Mouse (Mus musculus): Measurements from ENCODE around the gene Ssr2.
"Not testable (repeated sequence)": the region's sequence is repeated elsewhere in the genome, so short reads cannot be mapped to it uniquely, and the experiment has no call there.

Gene Ssr2

GRCm38 (mm10) chr3:88596547-88596946 is 20.9 kb downstream of the Ssr2 start:
- DNase-seq (ENCODE audit: low spot score), result not testable (repeated sequence)

- no peak for DNase-seq (ENCODE audit: low spot score)
These were observed 26.8 kb downstream of the Ssr2 start for GRCm38 (mm10) chr3:88602466-88602865.

- DNase-seq (ENCODE audit: low spot score), result peak; percentile 77
These were observed 28.1 kb downstream of the Ssr2 start for GRCm38 (mm10) chr3:88603714-88604161.

- DNase-seq (ENCODE audit: low spot score), result no peak
These were observed 29.2 kb downstream of the Ssr2 start for GRCm38 (mm10) chr3:88604863-88605262.

GRCm38 (mm10) chr3:88605666-88606065 is 30.0 kb downstream of the Ssr2 start, which contains the start of gene Arhgef2:
Gene Arhgef2, plus strand, starts transcription at chr3:88605966.
- DNase-seq (ENCODE audit: low spot score), result not testable (repeated sequence)

GRCm38 (mm10) chr3:88607065-88607757 is 31.5 kb downstream of the Ssr2 start:
- peak; percentile 83 for DNase-seq (ENCODE audit: low spot score)

GRCm38 (mm10) chr3:88607758-88608138 is 32.1 kb downstream of the Ssr2 start:
- no peak for DNase-seq (ENCODE audit: low spot score)

- no peak for DNase-seq (ENCODE audit: low spot score)
These were observed 33.4 kb downstream of the Ssr2 start for GRCm38 (mm10) chr3:88609066-88609465.

GRCm38 (mm10) chr3:88614418-88614817 is 38.7 kb downstream of the Ssr2 start:
- DNase-seq (ENCODE audit: low spot score), result no peak

GRCm38 (mm10) chr3:88615117-88615516 is 39.4 kb downstream of the Ssr2 start:
- DNase-seq (ENCODE audit: low spot score), result no peak

GRCm38 (mm10) chr3:88615902-88616391 is 40.3 kb downstream of the Ssr2 start:
- DNase-seq (ENCODE audit: low spot score), result peak; percentile 56

GRCm38 (mm10) chr3:88616951-88617500 is 41.4 kb downstream of the Ssr2 start:
- no peak for DNase-seq (ENCODE audit: low spot score)

GRCm38 (mm10) chr3:88618074-88618871 is 42.6 kb downstream of the Ssr2 start:
- DNase-seq (ENCODE audit: low spot score), result no peak

GRCm38 (mm10) chr3:88619113-88620097 is 43.7 kb downstream of the Ssr2 start:
- DNase-seq (ENCODE audit: low spot score), result no peak

GRCm38 (mm10) chr3:88620146-88620991 is 44.7 kb downstream of the Ssr2 start:
- no peak for DNase-seq (ENCODE audit: low spot score)

GRCm38 (mm10) chr3:88620992-88621536 is 45.4 kb downstream of the Ssr2 start:
- peak; percentile 55 for DNase-seq (ENCODE audit: low spot score)

- peak; percentile 39 for DNase-seq (ENCODE audit: low spot score)
These were observed 45.9 kb downstream of the Ssr2 start for GRCm38 (mm10) chr3:88621537-88622112.

GRCm38 (mm10) chr3:88622113-88622940 is 46.7 kb downstream of the Ssr2 start:
- DNase-seq (ENCODE audit: low spot score), result no peak

- no peak for DNase-seq (ENCODE audit: low spot score)
These were observed 47.3 kb downstream of the Ssr2 start for GRCm38 (mm10) chr3:88622941-88623345.

All from urinary bladder, postnatal 25 days (tissue).